Mouse (Mus musculus): Measurements from ENCODE around the gene Amn1.
"Not testable (repeated sequence)": the region's sequence is repeated elsewhere in the genome, so short reads cannot be mapped to it uniquely, and the experiment has no call there.

Gene Amn1

GRCm38 (mm10) chr6:149188041-149188924, at the start of gene Amn1:
TSS of gene Amn1 (minus strand) at chr6:149188712.
- DNase-seq (ENCODE audit: low spot score) = peak; percentile 96

DNA sequence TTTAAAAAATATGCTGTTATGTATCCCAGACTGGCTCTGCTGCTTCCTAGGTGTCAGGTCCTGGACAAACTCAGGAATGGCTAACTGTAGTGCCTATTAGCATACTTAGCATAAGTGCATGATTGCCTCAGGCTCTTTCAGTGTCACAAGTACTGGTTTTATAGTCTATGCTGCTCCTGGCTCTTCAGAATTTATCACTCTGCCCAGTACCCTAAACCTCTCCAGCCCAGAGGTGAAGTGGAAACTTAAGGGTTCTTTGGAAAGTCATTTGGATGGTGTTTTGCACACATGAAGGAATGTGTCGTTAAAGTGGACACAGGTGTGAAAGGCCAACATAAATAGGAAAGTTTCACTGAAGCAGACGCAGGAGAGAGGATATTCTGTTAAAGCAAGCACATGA, 48.3 kb upstream of the Amn1 start:
- no peak for DNase-seq (ENCODE audit: low spot score)

DNA sequence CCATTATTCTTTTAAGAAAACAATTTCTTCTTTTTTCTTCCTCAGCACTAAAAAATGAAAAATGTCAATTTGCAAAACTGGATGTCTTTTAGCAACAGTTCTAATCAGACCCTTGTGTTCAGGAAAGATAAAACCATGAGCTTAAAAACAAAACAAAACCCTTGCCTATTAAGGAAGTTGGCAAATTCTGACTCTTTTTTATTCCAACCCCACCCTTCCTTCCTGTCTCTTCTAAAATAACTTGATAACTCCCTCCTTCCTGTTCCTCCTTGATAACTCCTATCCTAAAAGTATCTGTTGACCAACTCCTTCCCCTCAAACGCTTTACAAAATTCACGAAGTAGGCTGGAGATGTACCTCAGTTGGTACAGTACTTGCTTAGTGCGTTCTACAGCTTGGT, 45.4 kb upstream of the Amn1 start:
- DNase-seq (ENCODE audit: low spot score) = no peak

DNA sequence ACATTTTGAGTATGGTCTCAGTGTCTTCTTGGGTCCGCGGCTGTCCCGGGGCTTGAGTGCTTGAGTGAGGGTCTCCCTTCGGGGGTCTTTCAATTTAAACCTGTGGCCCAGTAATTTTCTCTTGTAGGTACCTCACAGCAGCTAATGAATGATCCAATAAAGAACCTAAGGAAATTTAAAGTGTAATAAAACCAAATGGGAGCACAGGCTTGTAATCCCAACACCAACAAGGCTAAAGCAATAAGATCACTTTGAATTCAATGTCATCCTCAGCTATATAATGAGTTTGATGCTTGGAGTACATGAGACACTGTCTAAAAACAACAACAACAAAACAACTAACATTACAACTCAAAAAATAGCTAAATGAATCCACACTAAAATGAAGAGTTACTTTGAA, 36.2 kb upstream of the Amn1 start:
- no peak for DNase-seq (ENCODE audit: low spot score)

GRCm38 (mm10) chr6:149221296-149221695, 32.8 kb upstream of the Amn1 start:
- DNase-seq (ENCODE audit: low spot score) = no peak

DNA sequence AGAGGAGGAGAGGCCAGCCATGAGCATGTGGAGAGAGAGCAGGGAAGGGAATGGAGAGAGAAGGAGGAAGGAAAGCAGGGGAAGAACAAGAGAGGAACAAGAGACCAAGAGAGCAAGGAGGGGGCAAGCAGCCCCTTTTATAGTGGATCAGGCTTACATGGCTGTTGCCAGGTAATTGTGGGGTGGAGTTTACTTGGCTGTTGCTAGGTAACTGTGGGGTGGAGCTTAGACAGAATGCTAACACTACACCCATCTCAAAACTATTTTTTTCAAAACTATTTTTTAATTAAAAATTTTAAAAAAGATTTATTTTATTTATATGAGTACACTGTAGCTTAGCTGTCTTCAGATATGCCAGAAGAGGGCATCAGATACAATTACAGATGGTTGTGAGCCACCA, 10.1 kb upstream of the Amn1 start:
- DNase-seq (ENCODE audit: low spot score) = no peak

DNA sequence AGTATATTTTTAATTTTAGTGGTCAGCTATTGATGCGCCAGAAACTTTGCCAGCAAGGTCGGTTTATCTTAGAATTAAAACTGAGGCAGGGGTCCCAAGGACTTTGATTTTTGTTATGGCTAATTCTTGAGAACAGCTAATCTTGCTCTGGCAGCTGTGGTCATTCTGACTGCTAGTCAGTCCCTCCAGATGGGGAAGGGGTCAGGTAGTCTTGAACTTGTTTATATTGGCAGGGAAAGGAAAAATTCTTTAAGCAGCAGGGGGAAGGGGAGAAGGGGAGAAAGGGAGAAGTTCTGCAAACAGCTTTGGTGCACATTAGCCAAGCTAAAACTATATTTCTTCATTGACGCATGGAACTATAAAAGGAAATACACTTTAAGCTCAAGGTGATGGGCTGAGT, 8.6 kb upstream of the Amn1 start:
- peak; percentile 61 for DNase-seq (ENCODE audit: low spot score)

DNA sequence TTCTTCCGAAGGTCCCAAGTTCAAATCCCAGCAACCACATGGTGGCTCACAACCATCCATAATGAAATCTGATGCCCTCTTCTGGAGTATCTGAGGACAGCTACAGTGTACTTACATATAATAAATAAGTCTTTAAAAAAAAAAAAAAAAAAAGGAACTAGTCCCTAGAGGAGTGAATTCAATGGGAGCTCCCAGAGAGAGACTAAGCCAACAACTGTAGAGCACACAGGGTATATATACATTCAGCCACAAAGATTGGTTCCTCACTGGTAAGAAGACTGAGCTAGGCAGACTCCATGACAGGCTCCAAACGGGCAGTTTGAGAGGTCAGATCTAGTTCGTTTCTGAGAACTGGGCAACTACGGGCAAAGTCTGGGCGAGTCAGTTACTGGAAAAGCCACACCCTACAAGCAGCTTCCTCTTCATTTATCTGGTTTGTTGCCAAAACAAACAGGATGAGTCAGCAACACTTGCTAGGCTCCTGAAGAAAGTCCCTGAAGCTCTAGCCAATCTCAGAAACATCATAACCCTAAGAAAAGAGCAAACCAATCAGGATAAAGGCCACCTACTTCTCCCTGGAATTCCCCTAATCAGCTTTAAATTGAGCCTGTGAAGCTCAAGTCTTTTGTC, 4.9 kb upstream of the Amn1 start:
- DNase-seq (ENCODE audit: low spot score) = peak; percentile 27

DNA sequence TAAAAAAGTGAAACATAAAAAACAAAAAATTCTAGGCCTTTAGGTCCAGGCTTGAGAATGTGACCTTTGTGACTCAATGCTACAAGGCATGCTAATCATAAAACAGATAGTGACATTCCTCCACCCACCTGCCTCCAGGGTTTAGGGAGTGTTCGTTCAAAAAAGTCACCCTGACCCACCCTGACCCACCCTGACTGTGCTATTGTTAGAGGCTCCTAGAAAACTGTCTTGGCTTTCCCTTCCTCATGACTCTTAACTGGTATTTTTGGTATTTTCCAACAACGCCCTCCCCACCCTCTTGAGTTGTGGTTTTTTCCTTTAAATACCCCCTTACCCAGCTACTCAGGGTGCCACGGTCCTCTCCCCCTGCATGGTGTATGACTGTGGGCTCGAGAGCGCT, 3.4 kb upstream of the Amn1 start:
- DNase-seq (ENCODE audit: low spot score) = not testable (repeated sequence)

DNA sequence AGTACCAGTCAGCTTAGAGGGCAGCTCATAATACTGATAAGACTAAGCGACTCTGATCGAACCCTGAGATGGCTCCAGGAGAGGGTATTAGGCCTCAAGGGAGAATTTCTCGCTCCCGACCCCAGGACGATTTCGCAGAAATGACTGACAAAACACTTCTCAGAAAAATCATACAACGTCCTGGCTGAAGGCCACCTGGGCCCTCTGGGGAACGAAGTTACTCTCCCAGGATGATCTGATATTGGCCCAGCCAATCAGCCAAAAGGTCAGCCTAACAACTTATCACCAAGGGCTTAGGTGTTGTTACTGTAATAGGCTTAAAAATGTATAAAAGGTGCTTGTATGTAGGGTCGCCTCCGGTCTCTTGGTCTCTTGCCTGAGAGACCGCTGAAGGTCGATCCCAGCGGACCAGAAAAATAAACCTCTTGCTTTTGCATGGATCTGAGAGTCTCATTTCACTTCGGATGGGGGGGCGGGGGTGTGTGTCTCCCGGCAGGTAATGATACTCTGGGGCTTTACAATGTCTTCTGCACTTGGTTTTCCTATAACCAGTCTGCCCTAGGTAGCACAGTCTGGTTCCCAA, 919 bp upstream of the Amn1 start:
- no peak for DNase-seq (ENCODE audit: low spot score)

DNA sequence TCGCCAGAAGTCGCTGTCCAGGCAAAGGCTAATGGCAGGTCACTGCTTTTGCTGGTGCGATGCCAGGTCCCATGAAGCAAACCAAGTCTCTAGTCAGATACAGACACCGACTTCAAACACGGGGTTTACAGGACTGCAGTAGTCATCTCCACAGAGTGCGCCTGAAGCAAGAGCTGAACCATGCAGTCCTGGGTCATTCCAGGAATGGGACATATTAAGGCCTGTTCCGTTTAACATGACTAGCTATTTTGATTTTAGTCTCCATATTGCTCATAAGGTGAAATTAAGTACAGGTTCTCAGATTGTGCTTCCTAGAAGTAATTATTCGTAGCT, 379 bp upstream of the Amn1 start:
- DNase-seq (ENCODE audit: low spot score) = no peak

GRCm38 (mm10) chr6:149187371-149187770, 1.1 kb downstream of the Amn1 start:
- no peak for DNase-seq (ENCODE audit: low spot score)

- DNase-seq (ENCODE audit: low spot score) = no peak
Observed at GRCm38 (mm10) chr6:149184007-149184406, 4.5 kb downstream of the Amn1 start.

GRCm38 (mm10) chr6:149179064-149179463, 9.4 kb downstream of the Amn1 start:
- no peak for DNase-seq (ENCODE audit: low spot score)

- DNase-seq (ENCODE audit: low spot score) = no peak
Observed at GRCm38 (mm10) chr6:149174932-149175570, 13.5 kb downstream of the Amn1 start.

DNA sequence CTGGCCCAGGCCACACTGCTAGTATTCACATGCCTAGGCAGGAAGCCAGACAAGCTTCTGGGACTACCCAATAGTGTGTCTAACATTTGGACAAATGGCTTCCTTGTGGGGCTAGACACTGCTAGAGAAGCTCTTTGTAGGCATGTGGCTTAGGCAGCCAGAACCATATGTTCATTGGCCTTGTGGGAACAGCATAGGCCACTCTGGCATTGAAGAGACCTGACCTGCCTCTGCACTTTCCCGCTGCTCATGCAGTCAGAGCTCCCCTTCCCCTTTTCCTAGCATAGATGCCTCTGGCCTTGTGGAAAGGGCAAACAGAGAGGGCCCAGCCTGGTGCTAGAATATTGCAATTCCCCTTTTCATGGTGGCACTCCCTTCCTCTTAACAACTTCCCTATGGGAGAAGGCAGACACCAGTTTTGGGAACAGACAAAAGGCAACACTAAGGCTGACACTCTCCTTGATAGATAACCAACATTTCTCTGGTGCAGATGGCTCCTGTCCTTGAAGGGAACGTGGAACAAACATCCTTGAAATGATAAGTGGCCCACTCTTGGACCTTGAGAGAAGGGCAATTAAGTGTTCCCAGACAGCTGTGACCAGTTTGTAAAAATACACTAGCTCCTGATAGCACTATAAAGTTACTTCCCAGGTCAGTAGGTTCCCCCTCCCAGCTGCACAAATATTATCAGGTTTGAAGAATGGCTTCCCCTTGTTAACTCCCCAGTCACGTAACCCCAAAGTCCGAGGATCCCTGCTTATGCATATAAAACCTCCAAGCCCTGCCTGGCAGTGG, 14.5 kb downstream of the Amn1 start:
- DNase-seq (ENCODE audit: low spot score) = peak; percentile 71

- not testable (repeated sequence) for DNase-seq (ENCODE audit: low spot score)
Observed at GRCm38 (mm10) chr6:149169965-149170364, 18.5 kb downstream of the Amn1 start.

DNA sequence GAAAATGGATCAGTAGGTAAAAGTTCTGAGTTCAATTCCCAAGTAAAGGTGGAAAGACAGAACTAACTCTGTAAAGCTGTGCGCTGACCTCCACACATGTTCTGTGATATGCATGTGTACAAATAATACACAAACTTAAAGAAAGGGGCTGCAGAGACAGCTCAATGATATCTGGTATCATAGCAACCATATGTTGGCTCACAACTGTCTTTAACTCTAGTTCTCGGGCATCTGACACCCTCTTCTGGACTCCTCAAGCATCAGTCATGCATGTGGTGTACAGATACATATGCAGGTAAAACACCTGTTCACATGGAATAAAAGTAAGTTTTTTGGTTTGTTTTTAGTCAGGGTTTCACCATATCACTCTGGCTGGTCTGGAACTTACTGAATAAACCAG, 20.1 kb downstream of the Amn1 start:
- DNase-seq (ENCODE audit: low spot score) = no peak

DNA sequence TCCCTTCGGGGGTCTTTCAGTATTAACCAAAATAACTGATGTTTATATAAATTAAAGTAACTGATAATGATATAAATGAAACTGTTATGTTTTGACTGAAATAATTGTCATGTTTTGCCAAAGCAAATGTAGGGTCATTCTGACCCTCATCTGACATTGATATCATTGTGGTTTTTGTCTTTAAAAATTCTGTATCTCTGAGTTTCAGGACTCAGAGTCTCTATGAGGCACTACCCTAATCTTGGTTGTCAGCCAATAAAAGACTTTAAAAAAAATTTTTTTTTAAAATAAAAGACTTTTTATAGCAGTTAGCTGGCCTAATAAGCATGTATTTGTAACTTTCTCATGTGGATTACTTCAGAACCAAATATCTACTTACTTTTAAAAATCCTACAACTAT, 20.8 kb downstream of the Amn1 start:
- DNase-seq (ENCODE audit: low spot score) = no peak

GRCm38 (mm10) chr6:149167038-149167437, 21.5 kb downstream of the Amn1 start:
- not testable (repeated sequence) for DNase-seq (ENCODE audit: low spot score)

GRCm38 (mm10) chr6:149155031-149155841, 33.3 kb downstream of the Amn1 start:
- no peak for DNase-seq (ENCODE audit: low spot score)

All from ovary, adult 18-20 months (tissue).